Mouse (Mus musculus): ENCODE data around the gene Aip.

GRCm38 (mm10) chr19:4103792-4104191 lies 21.9 kb downstream of the Aip start:
- TF ChIP-seq HCFC1 (IDR thresholded peaks at IDR 0.05; ENCODE audit: borderline replicate concordance, insufficient read depth, low read length) (no peak), ZNF384 (IDR thresholded peaks at IDR 0.05; ENCODE audit: low read depth, low read length) (no peak), CHD2 (IDR thresholded peaks at IDR 0.05; ENCODE audit: low read depth, low read length) (no peak), ZC3H11A (IDR thresholded peaks at IDR 0.05; ENCODE audit: borderline replicate concordance, low read depth, low read length) (no peak), MAFK (IDR thresholded peaks at IDR 0.05; ENCODE audit: insufficient read depth, low read depth, low read length) (no peak)
